Mouse (Mus musculus) cortical plate, adult 2 months (tissue): ENCODE data around the gene Hoxa10.

Experiments
- CTCF ChIP-seq: fragments of 200-500 bp; IDR thresholded peaks from 2 replicates; pipeline ENCODE4 v1.5.1; 2011; ENCODE audit warnings: mild to moderate bottlenecking, control low read depth, low read length; ENCODE audit not compliant: insufficient read depth; ENCODE audit errors: extremely low read depth
- POLR2A ChIP-seq: fragments of 200-500 bp; IDR thresholded peaks from 2 replicates; pipeline ENCODE4 v1.6.1; 2011; ENCODE audit warnings: mild to moderate bottlenecking, low read length, control low read depth; ENCODE audit not compliant: insufficient read depth; ENCODE audit errors: extremely low read depth

- TF ChIP-seq CTCF (no peak), POLR2A (no peak)
Measured at GRCm38 (mm10) chr6:52290186-52290585, 49.5 kb upstream of the Hoxa10 start.
